23 mouse cellular contexts compared by ENCODE assay signal in the genomic region with DNA sequence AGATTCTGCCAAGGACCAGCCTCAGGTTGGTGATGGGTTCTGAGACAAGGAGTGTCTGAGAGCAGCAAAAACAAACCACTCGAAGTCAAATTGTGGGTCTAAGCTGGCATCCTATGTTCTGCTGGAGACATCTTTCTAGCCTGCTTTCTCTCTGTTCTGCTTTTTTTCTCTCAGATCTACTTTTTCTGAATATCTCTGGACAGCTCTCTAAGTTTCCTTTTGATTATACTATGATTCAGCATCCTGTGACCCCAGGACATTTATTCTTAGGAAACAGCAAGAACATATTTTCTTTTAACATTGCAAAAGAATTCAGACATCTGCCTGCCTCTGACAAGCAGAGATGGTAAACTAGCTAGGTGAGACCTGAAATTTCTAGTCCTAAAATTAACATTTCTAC. TPM values are rescaled to one million over a fixed set of nuclear protein-coding genes. Genes with fewer than 3 reads are reported as not detected.
"Had no signal": no experiment of that assay in that cellular context is flagged by ENCODE, and none has a peak within 500 bp of the region (broad histone marks: within the 10 kb centered on the region; RNA-seq: fewer than 3 reads in every experiment).

No protein-coding gene starts in this region.

- H3K27ac ChIP-seq: macrophage; midbrain, embryonic 13.5 days; midbrain, embryonic 15.5 days; neural tube, embryonic 12.5 days; stomach, embryonic 15.5 days; stomach, postnatal 0 days had no signal

- H3K4me2 ChIP-seq: lung, embryonic 14.5 days; midbrain, embryonic 11.5 days; midbrain, embryonic 13.5 days; midbrain, embryonic 15.5 days; neural tube, embryonic 12.5 days; stomach, embryonic 15.5 days had no signal

- DNase-seq: lung, adult 18-20 months; lung, postnatal 10 days; lung, postnatal 36 days; right cerebral cortex, postnatal 14 days; thymus, adult 2 months; thymus, postnatal 36 days had no signal

- H3K4me1 ChIP-seq: megakaryocyte, embryonic 14.5 days; midbrain, embryonic 13.5 days; midbrain, embryonic 15.5 days; neural tube, embryonic 12.5 days; stomach, embryonic 15.5 days had no signal

- H3K9ac ChIP-seq: lung, embryonic 14.5 days; midbrain, embryonic 13.5 days; midbrain, embryonic 15.5 days; neural tube, embryonic 12.5 days; stomach, embryonic 15.5 days had no signal

- H3K27me3 ChIP-seq: megakaryocyte, embryonic 14.5 days; midbrain, embryonic 13.5 days; midbrain, embryonic 15.5 days; neural tube, embryonic 12.5 days; stomach, embryonic 15.5 days had no signal

- H3K9me3 ChIP-seq: megakaryocyte, embryonic 14.5 days; midbrain, embryonic 13.5 days; midbrain, embryonic 15.5 days; neural tube, embryonic 12.5 days; stomach, embryonic 15.5 days had no signal

- H3K4me3 ChIP-seq: megakaryocyte, embryonic 14.5 days; midbrain, embryonic 13.5 days; midbrain, embryonic 15.5 days; neural tube, embryonic 12.5 days; stomach, embryonic 15.5 days had no signal

- H3K36me3 ChIP-seq: midbrain, embryonic 13.5 days; midbrain, embryonic 15.5 days; neural tube, embryonic 12.5 days; stomach, embryonic 15.5 days had no signal

- ATAC-seq: midbrain, embryonic 13.5 days; midbrain, embryonic 15.5 days had no signal

RNA-seq across cellular contexts. Expression of a gene that starts 2.3 kb away (rescaled TPM):
- total RNA-seq: midbrain, postnatal 0 days; monocyte, adult 5-6 weeks; neutrophil, adult 5-6 weeks had no signal
- polyA plus RNA-seq: liver, embryonic 16.5 days; lung, embryonic 14.5 days; lung, embryonic 16.5 days; macrophage; midbrain, embryonic 11.5 days; midbrain, embryonic 13.5 days; midbrain, embryonic 15.5 days; midbrain, postnatal 0 days; neural tube, embryonic 12.5 days; neural tube, embryonic 14.5 days; spleen, adult 2 months; stomach, embryonic 15.5 days; stomach, postnatal 0 days; testis, adult 2 months had no signal

RNA-seq across cellular contexts. Expression of a gene that starts 50.4 kb away (rescaled TPM):
- total RNA-seq: midbrain, postnatal 0 days; monocyte, adult 5-6 weeks; neutrophil, adult 5-6 weeks had no signal
- polyA plus RNA-seq: liver, embryonic 16.5 days; lung, embryonic 14.5 days; lung, embryonic 16.5 days; macrophage; midbrain, embryonic 11.5 days; midbrain, embryonic 13.5 days; midbrain, embryonic 15.5 days; midbrain, postnatal 0 days; neural tube, embryonic 12.5 days; neural tube, embryonic 14.5 days; spleen, adult 2 months; stomach, embryonic 15.5 days; stomach, postnatal 0 days; testis, adult 2 months; thymus, adult 2 months had no signal

RNA-seq across cellular contexts. Expression of a gene that starts 54.6 kb away (rescaled TPM):
- total RNA-seq: midbrain, postnatal 0 days; monocyte, adult 5-6 weeks; neutrophil, adult 5-6 weeks had no signal
- polyA plus RNA-seq: liver, embryonic 16.5 days; lung, embryonic 14.5 days; lung, embryonic 16.5 days; macrophage; midbrain, embryonic 11.5 days; midbrain, embryonic 13.5 days; midbrain, embryonic 15.5 days; midbrain, postnatal 0 days; neural tube, embryonic 12.5 days; neural tube, embryonic 14.5 days; stomach, embryonic 15.5 days; testis, adult 2 months had no signal
